Mouse (Mus musculus) brain, embryonic 14.5 days (tissue): Measurements from ENCODE around the gene Mapk8.

Experiments used
- CTCF ChIP-seq: fragments of 200-500 bp; IDR thresholded peaks from 2 replicates; pipeline ENCODE4 v1.5.1; 2012; ENCODE audit warnings: inconsistent platforms, mild to moderate bottlenecking, moderate library complexity, borderline replicate concordance; ENCODE audit not compliant: insufficient read depth, insufficient read length; ENCODE audit errors: extremely low read depth
- POLR2A ChIP-seq: fragments of 200-500 bp; IDR thresholded peaks from 2 replicates; pipeline ENCODE4 v1.6.1; 2012; ENCODE audit warnings: mild to moderate bottlenecking, inconsistent platforms, borderline replicate concordance; ENCODE audit not compliant: poor library complexity, insufficient read depth, insufficient read length, severe bottlenecking; ENCODE audit errors: extremely low read depth

DNA sequence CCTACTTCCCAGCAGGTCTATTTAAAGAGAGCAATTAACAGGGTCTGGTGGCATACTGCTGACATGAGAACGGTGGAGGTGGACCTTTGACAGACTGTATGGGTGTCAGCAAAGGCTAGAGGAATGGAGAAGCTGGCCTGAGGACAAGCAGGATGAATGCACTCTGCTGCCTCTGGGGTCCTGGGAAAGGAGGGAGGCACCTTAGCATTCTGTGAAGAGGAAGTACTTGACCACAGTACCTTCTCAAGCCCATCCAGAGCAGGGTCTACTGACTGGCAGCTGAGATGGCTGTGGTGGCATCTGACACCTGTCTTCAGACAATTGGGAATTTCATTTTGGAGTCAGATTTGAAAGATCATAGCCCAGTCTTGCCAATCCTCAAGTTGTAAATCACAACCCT is 73.7 kb downstream of the Mapk8 start:
- TF ChIP-seq POLR2A (no peak), CTCF (no peak)
